Comparison of ENCODE assay signal across 9 mouse cellular contexts in the genomic region with DNA sequence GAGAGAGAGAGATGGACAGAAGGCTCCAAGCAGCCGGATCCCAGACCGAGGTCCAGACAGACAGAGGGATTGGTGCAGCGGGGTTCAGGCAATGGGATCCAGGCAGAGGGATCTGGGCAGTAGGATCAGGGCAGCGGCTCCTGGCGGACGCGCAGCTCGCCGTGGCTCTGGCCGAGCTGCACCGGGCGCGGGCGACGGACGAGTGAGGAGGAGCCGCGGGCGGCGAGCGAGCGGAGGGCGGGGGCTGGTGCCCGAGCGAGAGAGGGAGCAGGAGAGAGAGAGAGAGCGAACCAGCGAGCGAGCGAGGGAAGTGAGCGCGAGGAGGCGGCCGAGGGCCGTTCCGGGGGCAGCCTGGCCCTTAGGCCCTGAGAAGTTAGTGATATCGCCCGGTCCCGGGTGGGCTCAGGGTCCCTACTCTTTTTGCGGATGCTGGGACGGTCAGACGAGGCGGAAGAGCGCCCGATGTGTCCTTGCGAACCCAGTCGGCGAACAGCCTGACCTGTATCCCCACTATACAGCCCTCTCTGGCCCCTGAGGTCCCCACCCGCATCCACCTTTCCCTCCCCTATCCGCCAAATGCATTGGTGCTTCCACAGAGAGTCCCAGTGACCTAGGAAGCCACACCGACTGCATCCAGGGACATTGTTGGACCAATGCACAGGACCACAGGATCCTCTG. TPM values are rescaled to one million over a fixed set of nuclear protein-coding genes. Genes with fewer than 3 reads are reported as not detected.
DNase-seq lines count a peak whose midpoint lies in the region; ATAC-seq and TF ChIP-seq lines count a peak whose summit lies in the region.
"Had no signal": no experiment of that assay in that cellular context is flagged by ENCODE, and none has a peak within 500 bp of the region (broad histone marks: within the 10 kb centered on the region; RNA-seq: fewer than 3 reads in every experiment).

A gene (minus strand): TSS at position 193 of the 678 bp plus-strand sequence.

- H3K36me3 ChIP-seq in liver, postnatal 0 days (replicated peaks; ENCODE audit: insufficient read depth, low read length): no peaks in the 10 kb centered on the region
- H3K36me3 ChIP-seq in heart, postnatal 0 days (replicated peaks; ENCODE audit: control insufficient read depth, insufficient read depth, low read length): no peaks in the 10 kb centered on the region
- H3K36me3 ChIP-seq in stomach, embryonic 15.5 days: no peaks in the 10 kb centered on the region

- peaks cover 52% of the 10 kb centered on the region for H3K27me3 ChIP-seq in liver, postnatal 0 days (ENCODE audit: insufficient read depth, low read length)
- H3K27me3 ChIP-seq in heart, postnatal 0 days (ENCODE audit: control insufficient read depth, insufficient read depth, low read length): peaks cover 89% of the 10 kb centered on the region
- H3K27me3 ChIP-seq in stomach, embryonic 15.5 days (replicated peaks): peaks cover 58% of the 10 kb centered on the region

- no peak within 1 kb of the TSS; the same call in 1 of the 2 replicates for H3K9ac ChIP-seq in liver, postnatal 0 days (replicated peaks)
- H3K9ac ChIP-seq in heart, postnatal 0 days (replicated peaks; ENCODE audit: low read depth, low read length): no peak within 1 kb of the TSS
- no peak within 1 kb of the TSS for H3K9ac ChIP-seq in stomach, embryonic 15.5 days

- H3K4me3 ChIP-seq in liver, postnatal 0 days (ENCODE audit: low read depth, low read length): no peak within 1 kb of the TSS
- peak within 1 kb of the TSS; percentile 36 for H3K4me3 ChIP-seq in heart, postnatal 0 days (ENCODE audit: low read depth, low read length)
- H3K4me3 ChIP-seq in stomach, embryonic 15.5 days (replicated peaks): peak within 1 kb of the TSS; percentile 37

- no peak for TF ChIP-seq CTCF in liver, postnatal 0 days (IDR thresholded peaks at IDR 0.05; ENCODE audit: low read depth)
- TF ChIP-seq CTCF in heart, postnatal 0 days (IDR thresholded peaks at IDR 0.05; ENCODE audit: low read depth): no peak

- no peak within 1 kb of the TSS for H3K4me2 ChIP-seq in liver, postnatal 0 days (ENCODE audit: low read depth, low read length)
- peak within 1 kb of the TSS; percentile 36 for H3K4me2 ChIP-seq in heart, postnatal 0 days (ENCODE audit: low read depth, low read length)
- peak within 1 kb of the TSS; percentile 53 for H3K4me2 ChIP-seq in stomach, embryonic 15.5 days

- TF ChIP-seq EP300 in liver, postnatal 0 days (IDR thresholded peaks at IDR 0.05; ENCODE audit: low read depth): no peak
- no peak for TF ChIP-seq EP300 in heart, postnatal 0 days (IDR thresholded peaks at IDR 0.05; ENCODE audit: low read depth)

- 2% methylated on average over 48 of the region's 50 CpGs for WGBS in liver, postnatal 0 days (ENCODE audit: insufficient replicate concordance)
- 1% methylated on average over 50 of the region's 50 CpGs for WGBS in heart, postnatal 0 days
- WGBS in stomach, embryonic 15.5 days: under 1% methylated on average over 47 of the region's 50 CpGs

- no peak for ATAC-seq in liver, postnatal 0 days
- ATAC-seq in heart, postnatal 0 days (ENCODE audit: insufficient read depth, low read depth): no peak; the same call in 1 of the 2 replicates
- ATAC-seq in stomach, embryonic 15.5 days (ENCODE audit: insufficient read depth, low FRiP score, low read depth): peak; percentile 38; the same call in 1 of the 2 replicates
- ATAC-seq in inflammation-experienced regulatory T-cells, adult 6 months: no peak
- ATAC-seq: Patski had no signal

- no peaks in the 10 kb centered on the region for H3K9me3 ChIP-seq in liver, postnatal 0 days (ENCODE audit: low read length)
- no peaks in the 10 kb centered on the region for H3K9me3 ChIP-seq in heart, postnatal 0 days (replicated peaks; ENCODE audit: control insufficient read depth, low read length)
- H3K9me3 ChIP-seq in stomach, embryonic 15.5 days: no peaks in the 10 kb centered on the region

- H3K4me1 ChIP-seq in liver, postnatal 0 days (ENCODE audit: insufficient read depth): no peaks in the 10 kb centered on the region
- H3K4me1 ChIP-seq in heart, postnatal 0 days (ENCODE audit: control insufficient read depth, insufficient read depth): no peaks in the 10 kb centered on the region
- peaks cover 23% of the 10 kb centered on the region for H3K4me1 ChIP-seq in stomach, embryonic 15.5 days

- H3K27ac ChIP-seq in liver, postnatal 0 days (ENCODE audit: low read depth): no peak within 1 kb of the TSS
- H3K27ac ChIP-seq in heart, postnatal 0 days (ENCODE audit: low read depth): no peak within 1 kb of the TSS
- H3K27ac ChIP-seq in stomach, embryonic 15.5 days: 0 out of 2 replicates have a peak within 1 kb of the TSS, but pooled peaks have one; percentile 10

- DNase-seq in liver: peak; percentile 20
- no peak for DNase-seq in liver, postnatal 0 days
- peak; percentile 84 for DNase-seq in embryo, embryonic 11 days
- DNase-seq in heart, postnatal 0 days (ENCODE audit: low spot score): no peak
- DNase-seq in layer of hippocampus, postnatal 36 days: peak; percentile 83
- DNase-seq in mesoderm, embryonic 11.5 days (ENCODE audit: low read depth, low spot score): peak; percentile 50

RNA-seq across cellular contexts. Expression of the gene that starts here (rescaled TPM):
- polyA plus RNA-seq in liver, postnatal 0 days (2015; fragmentation: Nextera tagmentation; extraction: Ambion mirVana): not detected in 2 replicates
- total RNA-seq in heart, postnatal 0 days (2014; rRNA removed; ENCODE audit: low replicate concordance): 0.23 TPM in 1 of 2 replicates, not detected in the other
- 0.10 and 0.21 TPM in 2 replicates for polyA plus RNA-seq in heart, postnatal 0 days (2015; fragmentation: Nextera tagmentation; extraction: Ambion mirVana)
- 100 to 1,000 TPM; 224 to 226 TPM for total RNA-seq in layer of hippocampus, postnatal 36 days (2021)
- 2.0 and 2.3 TPM in 2 replicates for polyA plus RNA-seq in stomach, embryonic 15.5 days (2015; fragmentation: Nextera tagmentation; extraction: Ambion mirVana)
- polyA plus RNA-seq in inflammation-experienced regulatory T-cells, adult 6 months (2017; shearing (Covaris generic)): under 1 TPM in 1 of 3 experiments, not detected in 2; 0.08 TPM

Comparison
In these comparisons a context has a peak if more than half of its experiments do, and no peak if none do; other contexts are left out.
1. RNA of the gene that starts here (total RNA-seq): 224 to 226 TPM in layer of hippocampus, postnatal 36 days; 0.23 TPM in heart, postnatal 0 days; every median in the first group is over 100 times any median in the second.
2. DNase-seq: peak in liver (single experiment), embryo, embryonic 11 days (single experiment), layer of hippocampus, postnatal 36 days (2 of 2) and mesoderm, embryonic 11.5 days (single experiment); none in liver, postnatal 0 days (single experiment) and heart, postnatal 0 days (single experiment).